Mouse (Mus musculus) liver, embryonic 12.5 days (tissue): ENCODE results near the gene Ppia. TPM values are rescaled to one million over a fixed set of nuclear protein-coding genes. Genes with fewer than 3 reads are reported as not detected.
"Not testable (repeated sequence)": the region's sequence is repeated elsewhere in the genome, so short reads cannot be mapped to it uniquely, and the experiment has no call there.

Source experiments
- ATAC-seq: fragments of 200-750 bp; cut with Nextera tagmentation; 2 replicates; pipeline ENCODE4 v1.8.0; 2017; ENCODE audit warnings: moderate number of reproducible peaks, mild to moderate bottlenecking, moderate library complexity
- H3K27ac ChIP-seq: fragments of 300-500 bp; sonication (generic); 2 replicates; pipeline ENCODE4 v1.5.1; 2016; ENCODE audit warnings: mild to moderate bottlenecking
- H3K27me3 ChIP-seq: fragments of 300-500 bp; sonication (generic); replicated peaks from 2 replicates; pipeline ENCODE4 v1.6.1; 2016; ENCODE audit warnings: mild to moderate bottlenecking, moderate library complexity
- H3K36me3 ChIP-seq: fragments of 300-500 bp; sonication (generic); 2 replicates; pipeline ENCODE4 v1.6.1; 2016; ENCODE audit warnings: mild to moderate bottlenecking, moderate library complexity
- H3K4me1 ChIP-seq: fragments of 300-500 bp; sonication (generic); 2 replicates; pipeline ENCODE4 v1.6.1; 2016
- H3K4me2 ChIP-seq: fragments of 300-500 bp; sonication (generic); 2 replicates; pipeline ENCODE4 v1.6.1; 2016; ENCODE audit warnings: mild to moderate bottlenecking, moderate library complexity
- H3K4me3 ChIP-seq: fragments of 300-500 bp; sonication (generic); 2 replicates; pipeline ENCODE4 v1.5.1; 2016; ENCODE audit warnings: mild to moderate bottlenecking, moderate library complexity
- H3K9ac ChIP-seq: fragments of 300-500 bp; sonication (generic); 2 replicates; pipeline ENCODE4 v1.6.1; 2016; ENCODE audit warnings: mild to moderate bottlenecking, moderate library complexity
- H3K9me3 ChIP-seq: fragments of 300-500 bp; sonication (generic); replicated peaks from 2 replicates; pipeline ENCODE4 v1.6.1; 2016; ENCODE audit warnings: mild to moderate bottlenecking, moderate library complexity
- WGBS: fragments of 180-500 bp; shearing (Covaris S2); methylation state at CpG from one replicate; pipeline ENCODE4 v1.1.7; 2016; ENCODE audit not compliant: insufficient replicate concordance; 5-methylcytosine and 5-hydroxymethylcytosine counted together
- polyA plus RNA-seq: library from polyadenylated mRNA; unstranded; fragments of >200 nt; fragmentation: Nextera tagmentation; extraction: Ambion mirVana; gene quantifications from 2 replicates; pipeline ENCODE4 v1.2.1, GENCODE M21; 2016

The Ppia gene
- polyA plus RNA-seq, 1 experiment from 2014 or later: 3,900 TPM

GRCm38 (mm10) chr11:6406251-6407161, 8.7 kb upstream of the Ppia start:
- no peaks in the 10 kb centered on the region for H3K27me3 ChIP-seq
- no peak overlapping the region for H3K4me3 ChIP-seq
- ATAC-seq: no peak
- peaks cover 26% of the 10 kb centered on the region for H3K4me1 ChIP-seq
- H3K27ac ChIP-seq: peak overlapping the region; percentile 41; the same call in 1 of the 2 replicates
- H3K36me3 ChIP-seq: peaks cover 51% of the 10 kb centered on the region
- no peak overlapping the region for H3K4me2 ChIP-seq
- WGBS: 51% methylated on average over 14 of the region's 14 CpGs
- peak overlapping the region; percentile 2; the same call in 1 of the 2 replicates for H3K9ac ChIP-seq
- no peaks in the 10 kb centered on the region for H3K9me3 ChIP-seq

- no peak overlapping the region for H3K4me2 ChIP-seq
- H3K9me3 ChIP-seq: peaks cover under 1% of the 10 kb centered on the region; the same call in 1 of the 2 replicates
- H3K36me3 ChIP-seq: peaks cover 44% of the 10 kb centered on the region
- ATAC-seq: no peak
- H3K27me3 ChIP-seq: no peaks in the 10 kb centered on the region
- H3K27ac ChIP-seq: no peak overlapping the region
- no peak overlapping the region for H3K9ac ChIP-seq
- no peak overlapping the region for H3K4me3 ChIP-seq
- H3K4me1 ChIP-seq: peaks cover 26% of the 10 kb centered on the region
- 74% methylated on average over 3 of the region's 3 CpGs for WGBS
Measured at GRCm38 (mm10) chr11:6407162-6407621, 8.1 kb upstream of the Ppia start.

GRCm38 (mm10) chr11:6410050-6410602, 5.1 kb upstream of the Ppia start:
- Histone ChIP-seq H3K27ac (no peak overlapping the region), H3K4me1 (peaks cover 34% of the 10 kb centered on the region), H3K4me3 (no peak overlapping the region), H3K27me3 (no peaks in the 10 kb centered on the region), H3K9ac (no peak overlapping the region), H3K36me3 (peaks cover 23% of the 10 kb centered on the region), H3K4me2 (no peak overlapping the region), H3K9me3 (peaks cover 21% of the 10 kb centered on the region)
- ATAC-seq: no peak
- 35% methylated on average over 5 of the region's 5 CpGs for WGBS

GRCm38 (mm10) chr11:6410755-6411154, 4.5 kb upstream of the Ppia start:
- H3K4me2 ChIP-seq, ATAC-seq, H3K4me3 ChIP-seq, H3K27ac ChIP-seq, H3K27me3 ChIP-seq, H3K9ac ChIP-seq: not testable (repeated sequence)
- WGBS: 66% methylated on average over 5 of the region's 5 CpGs
- peaks cover 21% of the 10 kb centered on the region for H3K9me3 ChIP-seq
- H3K4me1 ChIP-seq: peaks cover 30% of the 10 kb centered on the region
- H3K36me3 ChIP-seq: peaks cover 17% of the 10 kb centered on the region

GRCm38 (mm10) chr11:6411684-6412083, 3.6 kb upstream of the Ppia start:
- peaks cover 21% of the 10 kb centered on the region for H3K9me3 ChIP-seq
- ATAC-seq: no peak

GRCm38 (mm10) chr11:6413264-6413663, 2.0 kb upstream of the Ppia start:
- no peak overlapping the region for H3K4me3 ChIP-seq
- WGBS: 90% methylated on average over 9 of the region's 12 CpGs
- H3K4me1 ChIP-seq: peaks cover 43% of the 10 kb centered on the region
- H3K36me3 ChIP-seq: peaks cover 25% of the 10 kb centered on the region
- H3K27ac ChIP-seq: peak overlapping the region; percentile 84
- peaks cover 21% of the 10 kb centered on the region for H3K9me3 ChIP-seq
- H3K9ac ChIP-seq: no peak overlapping the region
- no peak overlapping the region for H3K4me2 ChIP-seq
- no peaks in the 10 kb centered on the region for H3K27me3 ChIP-seq
- no peak for ATAC-seq

More at GRCm38 (mm10) chr11:6411684-6412083, 3.6 kb upstream of the Ppia start:
- 11% methylated on average over 5 of the region's 5 CpGs for WGBS
- no peak overlapping the region for H3K4me2 ChIP-seq
- no peak overlapping the region for H3K27ac ChIP-seq
- H3K4me1 ChIP-seq: peaks cover 28% of the 10 kb centered on the region
- no peak overlapping the region for H3K4me3 ChIP-seq
- peaks cover 9% of the 10 kb centered on the region for H3K36me3 ChIP-seq
- no peaks in the 10 kb centered on the region for H3K27me3 ChIP-seq
- H3K9ac ChIP-seq: no peak overlapping the region

DNA sequence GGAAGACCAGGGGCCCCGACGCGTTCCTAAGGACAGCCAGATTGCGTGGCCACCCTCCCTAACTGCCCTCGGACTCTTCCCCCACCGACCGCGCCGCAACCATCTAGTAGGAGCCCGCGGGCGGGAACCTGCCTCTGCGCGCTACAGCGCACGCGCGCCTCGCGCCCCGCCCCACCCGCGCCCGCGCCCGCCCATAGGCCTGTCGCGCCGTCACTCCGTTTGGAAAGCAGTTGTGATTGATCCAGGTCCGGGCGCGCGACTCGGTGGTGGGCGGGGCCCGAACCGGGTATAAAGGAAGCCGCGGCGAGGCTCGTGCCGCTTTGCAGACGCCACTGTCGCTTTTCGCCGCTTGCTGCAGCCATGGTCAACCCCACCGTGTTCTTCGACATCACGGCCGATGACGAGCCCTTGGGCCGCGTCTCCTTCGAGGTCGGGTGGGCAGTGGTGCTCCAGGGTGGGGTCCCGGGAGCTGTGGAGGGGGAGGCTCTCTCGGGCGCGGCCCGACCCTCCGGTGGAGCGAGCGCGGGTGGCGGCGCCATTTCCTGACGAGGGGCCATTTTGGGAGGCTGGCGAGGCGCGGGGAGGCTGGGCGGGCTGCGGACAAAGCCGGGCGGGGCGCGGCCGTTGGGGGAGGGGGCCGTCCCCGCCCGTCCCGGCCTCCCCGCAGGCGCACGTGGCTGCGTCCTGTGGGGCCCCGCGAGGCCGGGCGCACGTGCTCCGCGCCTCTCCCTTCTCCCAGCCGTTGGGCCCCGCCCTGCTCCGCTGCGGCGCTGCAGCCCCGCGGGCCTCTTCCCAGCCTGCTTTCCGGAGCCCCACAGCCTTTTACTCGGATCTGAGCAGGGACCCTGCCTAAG, 535 bp downstream of the Ppia start:
- WGBS: under 1% methylated on average over 94 of the region's 102 CpGs
- Histone ChIP-seq H3K9me3 (peaks cover 21% of the 10 kb centered on the region), H3K27ac (peak overlapping the region; percentile 97), H3K4me2 (peak overlapping the region; percentile 86), H3K36me3 (peaks cover 49% of the 10 kb centered on the region), H3K9ac (peak overlapping the region; percentile 87), H3K4me3 (peak overlapping the region; percentile 87), H3K4me1 (peaks cover 44% of the 10 kb centered on the region), H3K27me3 (no peaks in the 10 kb centered on the region)
- ATAC-seq: peak; percentile 92

DNA sequence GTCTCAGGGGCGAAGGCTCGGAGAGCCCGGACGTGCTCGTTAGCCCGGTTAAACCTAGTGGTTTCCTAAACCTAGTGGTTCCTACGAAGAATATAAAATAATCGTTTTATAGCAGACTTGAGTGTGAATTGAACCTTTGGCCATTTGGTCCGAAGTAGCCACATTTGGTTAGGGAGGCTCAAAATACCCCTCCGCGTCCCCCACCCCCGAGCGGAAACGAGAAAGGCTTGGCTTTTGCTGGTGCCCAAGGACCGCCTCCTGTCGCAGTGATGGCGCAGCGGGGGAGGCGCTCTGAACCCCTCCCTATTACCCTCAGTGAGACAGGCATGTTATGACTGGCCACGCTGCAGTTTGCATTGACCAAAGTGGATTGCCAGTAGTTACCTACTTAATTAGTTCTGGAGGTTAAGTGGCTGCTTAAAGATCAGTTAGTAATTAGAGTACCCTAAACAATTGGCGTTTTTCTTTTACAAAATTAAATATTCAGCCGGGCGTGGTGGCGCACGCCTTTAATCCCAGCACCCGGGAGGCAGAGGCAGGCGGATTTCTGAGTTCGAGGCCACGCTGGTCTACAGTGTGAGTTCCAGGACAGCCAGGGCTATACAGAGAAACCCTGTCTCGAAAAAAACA, 1.3 kb downstream of the Ppia start:
- Histone ChIP-seq H3K9me3 (peaks cover 21% of the 10 kb centered on the region), H3K27ac (peak overlapping the region; percentile 97), H3K4me2 (peak overlapping the region; percentile 86), H3K9ac (peak overlapping the region; percentile 87), H3K4me1 (peaks cover 44% of the 10 kb centered on the region), H3K4me3 (peak overlapping the region; percentile 87), H3K27me3 (no peaks in the 10 kb centered on the region), H3K36me3 (peaks cover 54% of the 10 kb centered on the region)
- ATAC-seq: peak; percentile 70
- under 1% methylated on average over 30 of the region's 30 CpGs for WGBS

DNA sequence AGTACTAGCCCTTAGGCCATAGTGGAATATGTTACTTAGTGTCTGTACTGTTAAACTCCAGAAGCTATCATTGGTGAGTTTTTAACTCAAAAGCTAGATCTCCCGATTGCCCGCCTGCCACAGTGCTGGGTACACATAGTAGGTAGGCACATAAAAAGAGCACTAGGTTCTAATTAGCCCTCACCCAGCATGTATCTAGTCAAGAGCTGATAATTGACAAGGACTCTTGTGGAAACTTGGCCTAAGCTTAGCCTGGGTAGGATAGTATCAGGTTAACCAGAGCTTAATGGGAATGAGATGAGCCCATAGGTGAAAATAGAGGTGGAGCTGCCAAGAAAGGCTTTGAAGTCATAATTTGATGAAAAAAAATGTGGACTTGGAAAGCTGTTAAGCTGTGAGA, 1.8 kb downstream of the Ppia start:
- peak overlapping the region; percentile 86 for H3K4me2 ChIP-seq
- no peak for ATAC-seq
- peak overlapping the region; percentile 87 for H3K4me3 ChIP-seq
- H3K4me1 ChIP-seq: peaks cover 44% of the 10 kb centered on the region
- H3K9ac ChIP-seq: peak overlapping the region; percentile 87
- H3K36me3 ChIP-seq: peaks cover 59% of the 10 kb centered on the region
- no peaks in the 10 kb centered on the region for H3K27me3 ChIP-seq
- H3K27ac ChIP-seq: peak overlapping the region; percentile 97
- 14% methylated on average over 2 of the region's 2 CpGs for WGBS
- H3K9me3 ChIP-seq: peaks cover 21% of the 10 kb centered on the region

DNA sequence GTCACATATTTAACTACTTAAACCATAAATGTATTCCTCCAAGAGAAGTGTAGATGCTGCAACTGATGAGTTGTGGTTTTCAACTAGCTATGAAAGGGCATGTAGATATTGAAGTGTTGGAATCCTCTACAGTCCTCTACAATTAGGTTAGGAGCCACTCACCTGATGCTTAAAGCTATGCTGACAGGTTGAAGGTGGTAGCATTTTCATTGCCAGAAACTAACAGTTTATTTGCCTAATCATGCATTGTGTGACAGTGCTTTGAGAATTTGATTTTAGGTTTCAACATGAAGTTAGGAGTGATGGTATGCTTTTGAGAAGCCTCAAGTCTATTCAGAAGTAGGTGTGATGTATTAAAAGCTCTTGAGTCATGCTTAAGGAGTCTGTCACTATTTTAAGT, 2.2 kb downstream of the Ppia start:
- H3K9me3 ChIP-seq: peaks cover 18% of the 10 kb centered on the region
- H3K9ac ChIP-seq: peak overlapping the region; percentile 87
- peak overlapping the region; percentile 97; the same call in 1 of the 2 replicates for H3K27ac ChIP-seq
- H3K27me3 ChIP-seq: no peaks in the 10 kb centered on the region
- no peak for ATAC-seq
- H3K4me1 ChIP-seq: peaks cover 44% of the 10 kb centered on the region
- peak overlapping the region; percentile 87 for H3K4me3 ChIP-seq
- H3K4me2 ChIP-seq: peak overlapping the region; percentile 86
- H3K36me3 ChIP-seq: peaks cover 64% of the 10 kb centered on the region

DNA sequence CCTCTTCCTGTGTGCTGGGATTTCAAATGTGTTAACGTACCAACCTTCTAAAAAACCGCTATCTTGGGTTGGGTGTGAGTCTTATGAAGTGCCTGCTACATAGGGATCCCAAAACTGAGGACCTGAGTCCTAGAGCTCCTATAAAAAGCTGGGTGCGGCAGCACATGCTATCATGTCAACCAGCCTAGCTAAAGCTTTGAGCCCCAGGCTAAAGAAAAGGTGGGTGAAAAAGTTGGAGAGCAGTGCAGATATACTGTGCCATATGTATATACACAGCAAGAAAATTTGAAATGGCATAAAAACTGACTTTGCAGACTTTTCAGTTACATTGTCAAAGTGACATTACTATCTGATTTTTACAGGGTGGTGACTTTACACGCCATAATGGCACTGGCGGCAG, 3.5 kb downstream of the Ppia start:
- Histone ChIP-seq H3K27ac (peak overlapping the region; percentile 61), H3K4me2 (peak overlapping the region; percentile 86), H3K27me3 (no peaks in the 10 kb centered on the region), H3K36me3 (peaks cover 71% of the 10 kb centered on the region), H3K4me3 (0 out of 2 replicates have a peak overlapping the region, but pooled peaks have one; percentile 2), H3K9ac (no peak overlapping the region), H3K4me1 (peaks cover 44% of the 10 kb centered on the region), H3K9me3 (peaks cover 6% of the 10 kb centered on the region)
- no peak for ATAC-seq
- WGBS: 67% methylated on average over 5 of the region's 5 CpGs
